Mouse (Mus musculus) thymus, adult 2 months (tissue): ENCODE results near the gene Wscd2. TPM values are rescaled to one million over a fixed set of nuclear protein-coding genes. Genes with fewer than 3 reads are reported as not detected.

ENCODE experiments used
- DNase-seq: peaks from one replicate; pipeline ENCODE4 v3.0.0; 2021
- H3K27ac ChIP-seq: fragments of 200-500 bp; 2 replicates; pipeline ENCODE4 v1.5.1; 2012; ENCODE audit warnings: low read length, control low read depth; ENCODE audit not compliant: control insufficient read depth, insufficient read depth
- H3K27me3 ChIP-seq: fragments of 200-500 bp; 2 replicates; pipeline ENCODE4 v1.6.1; 2012; ENCODE audit warnings: mild to moderate bottlenecking, low read length, moderate library complexity, mixed read lengths; ENCODE audit not compliant: control insufficient read depth, insufficient read depth
- H3K36me3 ChIP-seq: fragments of 200-500 bp; 2 replicates; pipeline ENCODE4 v1.6.1; 2012; ENCODE audit warnings: mild to moderate bottlenecking, low read length, moderate library complexity; ENCODE audit not compliant: control insufficient read depth, insufficient read depth
- H3K4me1 ChIP-seq: fragments of 200-500 bp; replicated peaks from 2 replicates; pipeline ENCODE4 v1.6.1; 2012; ENCODE audit warnings: low read length; ENCODE audit not compliant: control insufficient read depth, insufficient read depth
- H3K4me3 ChIP-seq: fragments of 200-500 bp; 2 replicates; pipeline ENCODE4 v1.5.1; 2012; ENCODE audit warnings: mild to moderate bottlenecking, low read length, control low read depth, moderate library complexity; ENCODE audit not compliant: control insufficient read depth, insufficient read depth
- CTCF ChIP-seq: fragments of 200-500 bp; IDR thresholded peaks from 2 replicates; pipeline ENCODE4 v1.5.1; 2012; ENCODE audit warnings: mild to moderate bottlenecking, control low read depth, low read length, moderate library complexity, borderline replicate concordance; ENCODE audit not compliant: control insufficient read depth, poor library complexity, insufficient read depth; ENCODE audit errors: extremely low read depth
- POLR2A ChIP-seq: fragments of 200-500 bp; IDR thresholded peaks from 2 replicates; pipeline ENCODE4 v1.6.1; 2012; ENCODE audit warnings: mild to moderate bottlenecking, low read length, control low read depth, moderate library complexity; ENCODE audit not compliant: control insufficient read depth, poor library complexity, insufficient read depth; ENCODE audit errors: extremely low read depth
- WGBS: fragments of 180-500 bp; shearing (Covaris S2); methylation state at CpG from one replicate; pipeline ENCODE4 v1.1.7; 2018; 5-methylcytosine and 5-hydroxymethylcytosine counted together
- polyA plus RNA-seq: library from polyadenylated mRNA; depleted of rRNA; stranded (reverse); fragments of >200 nt; gene quantifications from 2 replicates; pipeline ENCODE4 v1.2.3, GENCODE M21; 2012; rRNA removed

The Wscd2 gene
- polyA plus RNA-seq, 1 experiment: 1.2 TPM

- Histone ChIP-seq H3K4me3 (no peak overlapping the region), H3K36me3 (no peaks in the 10 kb centered on the region), H3K27ac (no peak overlapping the region), H3K4me1 (peaks cover 4% of the 10 kb centered on the region), H3K27me3 (no peaks in the 10 kb centered on the region)
- no peak for DNase-seq
- TF ChIP-seq CTCF (no peak), POLR2A (no peak)
- 95% methylated on average over 12 of the region's 12 CpGs for WGBS
Observed at GRCm38 (mm10) chr5:113638055-113638454, 147.9 kb downstream of the Wscd2 start.

- WGBS: 44% methylated on average over 5 of the region's 5 CpGs
- Histone ChIP-seq H3K27me3 (no peaks in the 10 kb centered on the region), H3K4me1 (peaks cover 8% of the 10 kb centered on the region), H3K4me3 (no peak overlapping the region), H3K36me3 (no peaks in the 10 kb centered on the region), H3K27ac (no peak overlapping the region)
- DNase-seq: no peak
- TF ChIP-seq CTCF (no peak), POLR2A (no peak)
Observed at GRCm38 (mm10) chr5:113639126-113639525, 149.0 kb downstream of the Wscd2 start.

Other genes starting within 250 kb of the Wscd2 start
- 0.71 and 1.0 TPM in 2 replicates for gene Sgsm1, start 179.5 kb upstream of the Wscd2 start, polyA plus RNA-seq
- gene Aym1, start 133.0 kb upstream of the Wscd2 start, polyA plus RNA-seq: not detected in 2 replicates
- gene Cmklr1, start 160.1 kb downstream of the Wscd2 start, polyA plus RNA-seq: 28.8 and 32.6 TPM in 2 replicates
- not detected in 2 replicates for gene 1700069L16Rik, start 234.4 kb downstream of the Wscd2 start, polyA plus RNA-seq
- gene Ficd, start 245.5 kb downstream of the Wscd2 start, polyA plus RNA-seq: 8.0 and 8.2 TPM in 2 replicates